Mouse (Mus musculus) embryonic facial prominence, embryonic 10.5 days (tissue): ENCODE measurements around the gene Hsd17b6. TPM values are rescaled to one million over a fixed set of nuclear protein-coding genes. Genes with fewer than 3 reads are reported as not detected.
"Not testable (repeated sequence)": the region's sequence is repeated elsewhere in the genome, so short reads cannot be mapped to it uniquely, and the experiment has no call there.

Experiments used
- DNase-seq: peaks from one replicate; pipeline ENCODE4 v3.0.0-alpha.2; 2017; ENCODE audit warnings: low spot score
- H3K27ac ChIP-seq: fragments of 300-500 bp; sonication (generic); replicated peaks from 2 replicates; pipeline ENCODE4 v1.5.1; 2016; ENCODE audit warnings: mild to moderate bottlenecking
- H3K27me3 ChIP-seq: fragments of 300-500 bp; sonication (generic); replicated peaks from 2 replicates; pipeline ENCODE4 v1.6.1; 2016; ENCODE audit warnings: low read depth, mild to moderate bottlenecking; ENCODE audit not compliant: poor library complexity, severe bottlenecking
- H3K36me3 ChIP-seq: fragments of 300-500 bp; sonication (generic); replicated peaks from 2 replicates; pipeline ENCODE4 v1.6.1; 2016; ENCODE audit warnings: mild to moderate bottlenecking, moderate library complexity
- H3K4me1 ChIP-seq: fragments of 300-500 bp; sonication (generic); 2 replicates; pipeline ENCODE4 v1.6.1; 2016
- H3K4me3 ChIP-seq: fragments of 300-500 bp; sonication (generic); 2 replicates; pipeline ENCODE4 v1.5.1; 2016; ENCODE audit warnings: mild to moderate bottlenecking, moderate library complexity
- H3K9me3 ChIP-seq: fragments of 300-500 bp; sonication (generic); 2 replicates; pipeline ENCODE4 v1.6.1; 2016; ENCODE audit warnings: mild to moderate bottlenecking
- WGBS: fragments of 180-500 bp; shearing (Covaris S2); methylation state at CpG from one replicate; pipeline ENCODE4 v1.1.7; 2016; 5-methylcytosine and 5-hydroxymethylcytosine counted together
- polyA plus RNA-seq: library from polyadenylated mRNA; unstranded; fragments of >200 nt; fragmentation: Nextera tagmentation; extraction: Ambion mirVana; gene quantifications from 2 replicates; pipeline ENCODE4 v1.2.1, GENCODE M21; 2016

Gene Hsd17b6
- polyA plus RNA-seq: not detected in 2 replicates

DNA sequence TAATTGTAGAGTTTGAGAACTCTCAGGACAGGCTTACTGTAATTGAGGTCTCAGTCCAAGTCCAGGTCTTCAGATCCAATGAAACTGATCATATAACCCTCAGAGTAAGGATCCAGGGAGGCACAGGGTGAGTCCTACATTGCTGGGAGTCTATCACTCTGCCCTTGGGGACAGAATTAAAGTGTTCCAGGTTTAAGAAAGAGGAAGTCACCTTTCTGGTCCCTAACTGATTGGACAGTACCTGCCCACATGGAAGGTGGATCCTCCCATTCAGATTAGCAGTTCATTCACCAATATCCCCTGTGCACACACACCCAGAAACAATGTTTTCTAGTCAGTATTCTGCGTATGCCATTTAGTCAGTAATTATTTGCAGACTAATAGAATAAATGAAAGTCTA is at the start of gene Hsd17b6:
Gene Hsd17b6, minus strand, starts transcription at position 166 of the 400 bp plus-strand sequence.
- no peaks in the 10 kb centered on the region for H3K27me3 ChIP-seq
- H3K9me3 ChIP-seq: no peaks in the 10 kb centered on the region
- 0 out of 2 replicates have a peak, but pooled peaks cover 3% of the 10 kb centered on the region for H3K4me1 ChIP-seq
- H3K36me3 ChIP-seq: no peaks in the 10 kb centered on the region
- DNase-seq: no peak
- no peak within 1 kb of the TSS for H3K4me3 ChIP-seq
- no peak within 1 kb of the TSS for H3K27ac ChIP-seq
- 84% methylated on average over 1 of the region's 1 CpGs for WGBS

DNA sequence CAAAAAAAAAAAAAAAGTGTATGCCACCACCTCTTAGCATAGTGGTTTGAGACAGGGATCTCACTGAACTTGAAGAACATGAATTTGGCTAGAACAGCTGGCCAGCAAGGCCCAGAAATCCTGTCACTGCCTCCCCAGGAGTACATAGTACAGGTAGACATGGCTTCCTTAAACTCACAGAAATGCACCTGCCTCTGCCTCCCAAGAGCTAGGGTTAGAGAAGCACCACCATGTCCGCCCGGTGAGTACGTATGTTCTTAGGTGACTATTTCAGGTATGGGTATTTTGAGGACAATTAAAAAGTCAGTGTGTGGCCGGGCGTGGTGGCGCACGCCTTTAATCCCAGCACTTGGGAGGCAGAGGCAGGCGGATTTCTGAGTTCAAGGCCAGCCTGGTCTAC is 45.6 kb upstream of the Hsd17b6 start:
- 93% methylated on average over 8 of the region's 8 CpGs for WGBS
- peaks cover 41% of the 10 kb centered on the region for H3K36me3 ChIP-seq
- H3K9me3 ChIP-seq: no peaks in the 10 kb centered on the region
- peaks cover 6% of the 10 kb centered on the region for H3K4me1 ChIP-seq
- no peak overlapping the region for H3K4me3 ChIP-seq
- H3K27ac ChIP-seq: no peak overlapping the region
- no peaks in the 10 kb centered on the region for H3K27me3 ChIP-seq
- DNase-seq: no peak

DNA sequence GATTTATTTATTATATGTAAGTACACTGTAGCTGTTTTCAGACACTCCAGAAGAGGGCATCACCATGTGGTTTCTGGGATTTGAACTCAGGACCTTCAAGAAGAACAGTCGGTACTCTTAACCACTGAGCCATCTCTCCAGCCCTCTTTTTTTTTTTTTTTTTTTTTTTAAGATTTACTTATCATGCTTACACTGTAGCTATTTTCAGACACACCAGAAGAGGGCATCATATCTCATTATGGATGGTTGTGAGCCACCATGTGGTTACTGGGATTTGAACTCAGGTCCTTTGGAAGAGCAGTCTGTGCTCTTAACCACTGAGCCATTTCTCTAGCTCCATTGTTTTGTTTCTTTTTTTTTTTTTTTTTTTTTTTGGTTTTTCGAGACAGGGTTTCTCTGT is 44.7 kb upstream of the Hsd17b6 start:
- not testable (repeated sequence) for H3K27ac ChIP-seq, H3K4me3 ChIP-seq, H3K4me1 ChIP-seq, H3K9me3 ChIP-seq, H3K27me3 ChIP-seq, DNase-seq
- 97% methylated on average over 1 of the region's 2 CpGs for WGBS
- H3K36me3 ChIP-seq: peaks cover 50% of the 10 kb centered on the region

DNA sequence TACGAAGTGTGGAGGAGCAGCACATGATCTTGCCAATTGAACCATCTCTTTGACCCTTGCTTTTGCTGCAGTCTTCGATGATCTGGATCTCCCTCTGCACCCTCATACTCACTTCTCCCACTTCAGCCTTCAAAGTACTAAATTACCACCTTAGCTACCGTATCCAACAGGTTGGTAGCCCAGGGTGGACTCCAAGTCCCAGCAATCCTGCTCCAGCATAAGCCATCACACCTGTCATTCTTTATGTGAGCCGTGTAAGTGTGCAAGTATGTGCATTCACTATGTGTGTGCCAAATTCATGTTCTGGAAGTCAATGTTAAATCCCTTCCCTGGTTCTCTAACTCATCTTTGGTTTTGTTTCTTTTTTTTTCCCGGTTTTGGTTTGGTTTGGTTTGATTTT is 44.2 kb upstream of the Hsd17b6 start:
- H3K36me3 ChIP-seq: peaks cover 56% of the 10 kb centered on the region
- H3K9me3 ChIP-seq: no peaks in the 10 kb centered on the region
- WGBS: 96% methylated on average over 5 of the region's 5 CpGs
- no peak for DNase-seq
- H3K27ac ChIP-seq: no peak overlapping the region
- H3K4me3 ChIP-seq: no peak overlapping the region
- H3K27me3 ChIP-seq: no peaks in the 10 kb centered on the region
- no peaks in the 10 kb centered on the region for H3K4me1 ChIP-seq

DNA sequence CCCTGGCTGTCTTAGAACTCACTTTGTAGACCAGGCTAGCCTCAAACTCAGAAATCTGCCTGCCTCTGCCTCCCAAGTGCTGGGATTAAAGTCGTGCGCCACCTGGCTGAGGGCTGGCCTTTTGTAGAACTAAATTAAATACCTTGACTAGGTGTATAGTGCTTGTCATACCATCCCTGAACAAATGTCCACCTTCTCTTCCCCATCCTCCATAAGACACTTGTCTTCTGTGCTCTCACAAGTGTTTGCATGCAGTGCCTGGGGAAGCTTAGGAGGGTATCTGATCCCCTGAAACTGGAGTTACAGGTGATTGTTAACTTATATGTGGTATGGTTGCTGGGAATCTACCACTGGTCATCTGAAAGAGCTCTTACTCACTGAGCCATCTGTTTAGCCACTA is 42.9 kb upstream of the Hsd17b6 start:
- no peaks in the 10 kb centered on the region for H3K4me1 ChIP-seq
- 85% methylated on average over 2 of the region's 2 CpGs for WGBS
- H3K4me3 ChIP-seq: no peak overlapping the region
- no peaks in the 10 kb centered on the region for H3K27me3 ChIP-seq
- no peak overlapping the region for H3K27ac ChIP-seq
- DNase-seq: no peak
- H3K9me3 ChIP-seq: no peaks in the 10 kb centered on the region
- peaks cover 68% of the 10 kb centered on the region for H3K36me3 ChIP-seq

DNA sequence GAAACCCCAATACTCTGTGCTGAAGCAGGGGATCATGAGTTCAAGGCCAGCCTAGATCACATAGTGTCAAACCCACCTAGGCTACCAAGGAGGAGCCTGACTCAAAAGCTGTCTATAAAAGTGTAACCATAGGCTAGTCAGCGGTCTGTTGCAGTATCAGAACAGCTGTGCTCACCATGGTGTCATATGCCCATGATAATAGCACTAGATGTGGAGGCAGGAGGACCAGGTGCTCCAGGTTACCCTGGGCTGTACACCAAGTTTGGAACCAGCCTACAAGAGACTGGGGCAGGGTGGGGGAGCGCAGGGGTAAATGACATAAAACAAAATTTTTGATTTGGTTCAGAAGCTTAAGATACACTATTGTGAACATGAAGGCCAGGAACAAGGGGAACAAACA is 42.3 kb upstream of the Hsd17b6 start:
- peaks cover 74% of the 10 kb centered on the region for H3K36me3 ChIP-seq
- H3K4me3 ChIP-seq: no peak overlapping the region
- WGBS: 95% methylated on average over 2 of the region's 2 CpGs
- H3K27me3 ChIP-seq: no peaks in the 10 kb centered on the region
- no peaks in the 10 kb centered on the region for H3K9me3 ChIP-seq
- H3K4me1 ChIP-seq: peaks cover 2% of the 10 kb centered on the region
- no peak overlapping the region for H3K27ac ChIP-seq
- DNase-seq: no peak

DNA sequence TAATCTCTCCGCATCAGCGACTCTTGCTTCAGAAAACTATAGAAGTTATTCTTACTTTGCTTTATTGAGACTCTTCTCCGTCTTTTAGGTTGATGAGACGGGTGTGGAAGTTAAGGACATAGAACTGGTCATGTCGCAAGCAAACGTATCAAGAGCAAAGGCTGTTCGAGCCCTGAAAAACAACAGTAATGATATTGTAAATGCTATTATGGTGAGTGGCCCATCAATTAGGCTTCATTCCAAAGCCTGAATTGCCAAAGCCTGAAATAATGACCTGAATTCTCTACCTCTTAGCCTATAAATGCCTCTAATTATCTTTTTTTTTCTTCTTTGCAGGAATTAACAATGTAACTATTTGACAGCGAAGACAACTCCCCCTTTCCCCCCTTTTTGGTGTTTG is 40.7 kb upstream of the Hsd17b6 start:
- 96% methylated on average over 8 of the region's 8 CpGs for WGBS
- peaks cover 90% of the 10 kb centered on the region for H3K36me3 ChIP-seq
- no peaks in the 10 kb centered on the region for H3K9me3 ChIP-seq
- no peak overlapping the region for H3K27ac ChIP-seq
- H3K4me1 ChIP-seq: peaks cover 17% of the 10 kb centered on the region
- no peak for DNase-seq
- H3K4me3 ChIP-seq: no peak overlapping the region
- H3K27me3 ChIP-seq: no peaks in the 10 kb centered on the region

DNA sequence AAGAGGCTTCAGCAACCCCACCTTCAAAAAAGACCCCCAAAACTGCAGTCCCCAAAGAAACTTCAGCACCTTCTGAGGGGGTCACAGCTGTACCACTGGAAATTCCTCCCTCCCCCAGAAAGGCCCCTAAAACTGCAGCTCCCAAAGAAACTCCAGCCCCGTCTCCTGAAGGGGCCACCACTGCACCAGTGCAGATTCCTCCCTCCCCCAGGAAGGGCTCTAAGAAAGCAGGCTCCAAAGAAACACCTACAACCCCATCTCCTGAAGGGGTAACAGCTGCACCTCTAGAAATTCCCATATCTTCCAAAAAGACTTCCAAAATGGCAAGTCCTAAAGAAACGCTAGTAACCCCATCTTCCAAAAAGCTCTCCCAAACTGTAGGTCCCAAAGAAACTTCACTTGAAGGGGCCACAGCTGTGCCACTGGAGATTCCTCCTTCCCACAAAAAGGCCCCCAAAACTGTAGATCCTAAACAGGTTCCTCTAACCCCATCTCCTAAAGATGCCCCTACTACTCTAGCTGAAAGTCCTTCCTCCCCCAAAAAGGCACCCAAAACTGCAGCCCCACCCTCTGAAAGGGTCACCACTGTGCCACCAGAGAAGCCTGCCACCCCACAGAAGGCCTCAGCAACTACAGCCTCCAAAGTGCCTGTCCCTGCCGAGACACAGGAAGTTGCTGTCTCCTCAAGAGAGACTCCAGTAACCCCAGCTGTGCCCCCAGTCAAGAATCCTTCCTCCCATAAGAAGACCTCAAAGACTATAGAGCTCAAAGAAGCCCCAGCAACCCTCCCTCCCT is 35.8 kb upstream of the Hsd17b6 start:
- 78% methylated on average over 3 of the region's 3 CpGs for WGBS
- Histone ChIP-seq H3K4me3 (peak overlapping the region; percentile 0; the same call in 1 of the 2 replicates), H3K4me1 (peaks cover 36% of the 10 kb centered on the region), H3K27ac (no peak overlapping the region), H3K9me3 (no peaks in the 10 kb centered on the region), H3K36me3 (peaks cover 100% of the 10 kb centered on the region), H3K27me3 (no peaks in the 10 kb centered on the region)
- DNase-seq: no peak

DNA sequence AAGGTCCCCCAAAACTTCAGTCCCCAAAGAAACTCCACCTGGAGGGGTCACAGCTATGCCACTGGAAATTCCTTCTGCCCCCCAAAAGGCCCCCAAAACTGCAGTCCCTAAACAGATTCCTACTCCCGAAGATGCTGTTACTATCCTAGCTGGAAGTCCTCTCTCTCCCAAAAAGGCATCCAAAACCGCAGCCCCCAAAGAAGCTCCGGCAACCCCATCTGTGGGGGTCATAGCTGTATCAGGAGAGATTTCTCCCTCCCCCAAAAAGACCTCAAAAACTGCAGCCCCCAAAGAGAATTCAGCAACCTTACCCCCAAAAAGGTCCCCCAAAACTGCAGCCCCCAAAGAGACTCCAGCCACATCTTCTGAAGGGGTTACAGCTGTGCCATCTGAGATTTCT is 35.1 kb upstream of the Hsd17b6 start:
- peaks cover 44% of the 10 kb centered on the region for H3K4me1 ChIP-seq
- WGBS: 92% methylated on average over 3 of the region's 3 CpGs
- H3K27me3 ChIP-seq: no peaks in the 10 kb centered on the region
- no peak overlapping the region for H3K27ac ChIP-seq
- H3K36me3 ChIP-seq: peaks cover 100% of the 10 kb centered on the region
- H3K9me3 ChIP-seq: no peaks in the 10 kb centered on the region
- no peak overlapping the region for H3K4me3 ChIP-seq
- no peak for DNase-seq

DNA sequence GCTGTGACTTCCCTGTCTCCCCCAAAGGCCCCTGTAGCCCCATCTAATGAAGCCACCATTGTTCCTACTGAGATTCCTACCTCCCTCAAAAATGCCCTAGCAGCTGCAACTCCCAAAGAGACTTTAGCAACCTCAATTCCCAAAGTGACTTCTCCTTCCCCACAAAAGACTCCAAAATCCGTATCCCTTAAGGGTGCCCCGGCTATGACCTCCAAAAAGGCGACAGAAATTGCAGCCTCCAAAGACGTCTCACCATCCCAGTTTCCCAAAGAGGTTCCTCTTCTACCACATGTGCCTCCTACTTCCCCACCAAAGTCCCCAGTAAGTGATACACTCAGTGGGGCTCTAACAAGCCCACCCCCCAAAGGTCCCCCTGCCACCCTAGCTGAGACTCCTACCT is 34.2 kb upstream of the Hsd17b6 start:
- H3K36me3 ChIP-seq: peaks cover 99% of the 10 kb centered on the region
- no peak for DNase-seq
- no peaks in the 10 kb centered on the region for H3K9me3 ChIP-seq
- H3K4me1 ChIP-seq: peaks cover 52% of the 10 kb centered on the region
- no peak overlapping the region for H3K4me3 ChIP-seq
- H3K27ac ChIP-seq: no peak overlapping the region
- 75% methylated on average over 4 of the region's 4 CpGs for WGBS
- no peaks in the 10 kb centered on the region for H3K27me3 ChIP-seq

DNA sequence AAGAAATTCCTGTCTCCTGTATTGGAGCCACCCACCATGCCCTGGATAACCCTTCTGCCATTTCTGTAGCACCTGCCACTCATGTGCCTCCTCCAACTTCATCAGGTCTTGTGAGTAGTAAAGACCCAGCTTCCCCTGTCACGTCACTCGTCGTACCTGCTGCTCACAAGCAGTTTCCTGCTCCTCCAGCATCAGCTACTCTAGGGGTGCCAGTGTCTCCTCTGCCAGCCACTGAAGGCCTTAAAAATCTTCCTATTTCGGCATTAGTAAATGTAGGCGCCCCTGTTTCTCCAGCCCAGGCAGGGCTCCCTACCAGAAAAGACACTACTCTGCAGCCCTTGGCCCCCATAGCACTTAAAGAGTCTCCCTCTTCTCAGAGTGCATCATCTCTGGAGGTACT is 32.9 kb upstream of the Hsd17b6 start:
- Histone ChIP-seq H3K4me1 (peaks cover 52% of the 10 kb centered on the region), H3K4me3 (no peak overlapping the region), H3K36me3 (peaks cover 85% of the 10 kb centered on the region), H3K9me3 (no peaks in the 10 kb centered on the region), H3K27me3 (no peaks in the 10 kb centered on the region), H3K27ac (no peak overlapping the region)
- no peak for DNase-seq
- WGBS: 97% methylated on average over 5 of the region's 5 CpGs

DNA sequence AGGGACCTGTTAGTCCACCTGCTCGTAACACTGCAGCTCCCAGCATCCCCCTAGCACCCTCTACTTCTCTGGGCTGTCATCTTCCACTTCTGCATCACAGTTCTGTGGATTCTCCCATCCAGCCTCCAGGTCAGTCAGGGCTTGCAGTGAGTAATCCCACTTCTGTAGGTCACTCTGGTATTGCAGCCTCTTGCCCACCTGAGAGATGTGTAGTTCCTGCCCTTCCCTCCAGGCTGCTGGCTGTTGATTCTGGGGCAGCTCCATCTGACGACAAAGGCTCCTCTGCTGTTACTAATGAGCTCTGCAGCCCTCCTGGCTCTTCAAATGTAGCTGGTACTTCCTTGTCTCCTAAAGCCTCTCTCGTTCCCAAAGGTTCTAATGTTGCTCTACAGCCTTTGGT is 32.4 kb upstream of the Hsd17b6 start:
- no peaks in the 10 kb centered on the region for H3K27me3 ChIP-seq
- H3K9me3 ChIP-seq: no peaks in the 10 kb centered on the region
- peaks cover 52% of the 10 kb centered on the region for H3K4me1 ChIP-seq
- peaks cover 81% of the 10 kb centered on the region for H3K36me3 ChIP-seq
- 77% methylated on average over 3 of the region's 3 CpGs for WGBS
- no peak for DNase-seq
- H3K4me3 ChIP-seq: no peak overlapping the region
- H3K27ac ChIP-seq: no peak overlapping the region

DNA sequence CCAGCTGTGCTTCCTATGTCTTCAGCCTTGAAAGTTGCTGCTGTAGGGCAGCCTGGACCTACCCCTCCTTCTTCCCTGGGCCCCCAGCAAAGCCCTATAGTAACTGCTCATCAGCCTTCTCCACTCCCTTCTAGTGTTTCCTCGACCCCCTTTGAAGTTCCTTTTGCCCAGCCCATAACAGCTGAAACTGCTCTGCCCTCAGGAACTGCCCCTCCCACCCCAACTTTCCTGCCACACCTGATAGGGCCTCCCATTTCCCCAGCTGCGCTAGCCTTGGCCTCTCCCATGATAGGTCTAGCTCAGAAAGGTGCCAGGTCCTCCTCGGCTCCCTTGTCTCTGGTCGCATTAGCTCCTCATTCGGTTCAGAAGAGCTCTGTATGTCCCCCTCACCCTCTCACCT is 31.8 kb upstream of the Hsd17b6 start:
- Histone ChIP-seq H3K27ac (no peak overlapping the region), H3K4me1 (peaks cover 49% of the 10 kb centered on the region), H3K27me3 (no peaks in the 10 kb centered on the region), H3K36me3 (peaks cover 74% of the 10 kb centered on the region), H3K9me3 (no peaks in the 10 kb centered on the region), H3K4me3 (peak overlapping the region; percentile 31; the same call in 1 of the 2 replicates)
- no peak for DNase-seq
- 68% methylated on average over 5 of the region's 5 CpGs for WGBS
